Mouse (Mus musculus) urinary bladder, postnatal 10 days (tissue): Measurements from ENCODE around the gene Catsperd.
"Not testable (repeated sequence)": the region's sequence is repeated elsewhere in the genome, so short reads cannot be mapped to it uniquely, and the experiment has no call there.

Experiments
- DNase-seq: peaks from one replicate; pipeline ENCODE4 v3.0.0; 2022; ENCODE audit warnings: low spot score

Gene Catsperd

DNA sequence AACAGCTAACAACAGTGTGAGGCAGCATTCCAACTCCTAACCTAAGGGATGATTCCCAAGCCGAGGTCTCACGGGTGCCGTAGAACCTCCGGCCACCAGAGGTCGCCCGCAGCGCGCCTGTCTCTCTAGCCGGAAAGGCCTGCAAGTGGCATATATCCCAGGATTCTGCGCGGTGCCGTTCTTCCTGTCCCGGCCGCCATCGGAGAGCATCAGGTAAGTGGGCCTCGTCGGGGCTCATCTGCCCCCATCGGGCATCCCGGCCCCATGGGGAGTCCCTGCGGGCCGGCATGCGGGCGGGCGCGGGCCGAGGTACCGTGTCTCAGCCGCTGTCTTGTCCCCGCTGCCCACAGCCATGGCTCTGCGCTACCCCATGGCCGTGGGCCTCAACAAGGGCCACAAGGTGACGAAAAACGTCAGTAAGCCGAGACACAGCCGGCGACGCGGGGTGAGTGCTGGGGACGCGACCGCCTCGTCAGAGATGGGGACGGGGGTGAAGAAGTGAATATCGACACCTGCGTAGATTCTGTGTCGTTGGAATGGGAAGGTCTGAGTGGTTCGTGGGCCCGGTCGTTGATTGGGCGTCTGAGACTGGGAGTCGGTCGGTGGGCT is 14.6 kb upstream of the Catsperd start, which contains the start of gene Rpl36:
Gene Rpl36 (plus strand): TSS at position 181 of the 609 bp plus-strand sequence.
- DNase-seq, result peak; percentile 87

DNA sequence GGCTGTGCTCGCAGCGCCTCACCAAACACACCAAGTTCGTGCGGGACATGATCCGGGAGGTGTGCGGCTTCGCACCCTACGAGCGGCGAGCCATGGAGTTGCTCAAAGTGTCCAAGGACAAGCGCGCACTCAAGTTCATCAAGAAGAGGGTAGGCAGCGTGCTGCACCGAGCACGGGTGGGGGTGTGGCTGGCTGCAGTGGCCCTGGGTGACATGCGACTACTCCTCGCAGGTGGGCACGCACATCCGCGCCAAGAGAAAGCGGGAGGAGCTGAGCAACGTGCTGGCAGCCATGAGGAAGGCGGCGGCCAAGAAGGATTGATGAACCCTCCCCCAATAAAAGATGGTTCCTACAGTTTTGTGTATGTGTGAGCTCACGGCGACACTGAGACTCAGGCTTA is 14.1 kb upstream of the Catsperd start:
- not testable (repeated sequence) for DNase-seq

DNA sequence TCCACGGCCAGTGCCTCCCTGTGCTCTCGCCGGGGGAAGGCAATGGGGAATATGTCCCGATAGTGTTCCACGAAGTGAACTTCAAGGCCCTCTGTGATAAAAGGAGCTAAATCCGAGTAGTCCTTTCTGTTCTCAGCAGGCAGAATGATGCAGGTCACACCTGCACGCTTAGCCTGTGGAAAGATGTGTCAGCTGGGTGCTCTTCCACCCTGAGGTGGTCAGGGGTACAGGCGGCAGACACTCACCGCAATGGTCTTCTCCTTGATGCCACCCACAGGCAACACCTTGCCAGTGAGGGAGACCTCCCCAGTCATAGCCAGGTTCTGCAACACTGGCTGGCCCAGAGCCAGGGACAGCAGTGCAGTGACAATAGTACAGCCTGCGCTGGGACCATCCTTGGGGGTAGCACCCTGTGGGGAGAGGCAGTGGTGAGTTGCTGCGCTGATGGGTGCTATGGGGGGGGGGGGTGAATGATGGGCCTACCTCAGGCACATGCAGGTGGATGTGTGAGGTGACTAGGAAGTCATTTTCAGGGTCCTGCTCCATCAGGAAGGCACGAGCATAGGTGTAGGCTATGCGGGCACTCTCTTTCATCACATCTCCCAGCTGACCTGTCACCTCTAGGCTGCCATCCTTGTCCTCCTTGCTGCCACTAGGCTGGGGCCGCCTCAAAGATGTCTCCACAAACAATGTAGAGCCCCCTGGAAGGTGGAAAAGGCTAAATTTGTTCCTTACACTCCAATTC is 13.4 kb upstream of the Catsperd start:
- DNase-seq, result no peak

DNA sequence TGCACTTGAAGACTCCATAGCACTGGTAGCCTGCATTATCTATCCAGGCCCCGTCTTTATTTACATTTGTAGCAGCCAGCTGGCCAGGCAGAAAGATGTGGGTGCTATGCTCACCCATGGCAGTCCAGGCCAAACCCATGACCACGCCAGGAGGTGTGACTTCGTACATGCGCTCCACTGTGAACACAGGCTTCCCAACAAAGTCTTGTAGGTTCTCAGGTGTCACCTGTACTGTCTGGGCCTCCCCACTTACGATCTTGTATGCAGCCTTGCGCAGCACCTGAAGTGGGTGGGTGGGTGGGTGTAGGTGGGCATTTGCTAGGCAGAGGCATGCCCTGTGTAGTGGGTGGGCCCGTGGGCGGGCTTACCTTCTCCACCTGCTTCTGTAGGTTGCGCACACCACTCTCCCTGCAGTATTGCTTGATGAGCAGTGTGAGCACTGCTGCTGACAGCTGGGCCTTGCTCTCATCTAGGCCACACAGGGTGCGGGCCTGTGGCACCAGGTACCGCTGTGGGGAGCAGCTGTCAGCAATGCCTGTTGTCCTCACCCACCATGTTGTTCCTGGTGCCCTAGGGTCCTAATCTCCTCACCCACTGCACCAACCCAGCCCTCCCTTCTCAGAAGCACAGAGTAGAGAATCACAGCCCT is 12.7 kb upstream of the Catsperd start:
- no peak for DNase-seq

DNA sequence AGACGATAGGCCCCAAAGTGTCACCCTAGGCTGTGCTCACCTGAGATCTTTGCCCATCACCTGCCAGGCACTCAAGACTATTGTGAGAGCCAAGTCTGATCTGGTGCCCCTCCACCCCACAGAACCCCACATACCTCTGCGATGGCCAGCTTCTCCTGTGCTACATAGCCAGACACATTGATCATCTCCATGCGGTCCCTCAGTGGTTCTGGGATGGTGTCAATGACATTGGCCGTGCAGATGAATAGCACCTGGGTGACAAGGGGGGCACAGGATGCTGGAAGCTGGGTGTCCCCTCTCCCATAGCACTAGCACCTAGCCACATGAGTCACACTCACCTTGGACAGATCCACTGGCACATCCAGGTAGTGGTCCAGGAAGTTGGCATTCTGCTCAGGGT is 12.2 kb upstream of the Catsperd start:
- no peak for DNase-seq

DNA sequence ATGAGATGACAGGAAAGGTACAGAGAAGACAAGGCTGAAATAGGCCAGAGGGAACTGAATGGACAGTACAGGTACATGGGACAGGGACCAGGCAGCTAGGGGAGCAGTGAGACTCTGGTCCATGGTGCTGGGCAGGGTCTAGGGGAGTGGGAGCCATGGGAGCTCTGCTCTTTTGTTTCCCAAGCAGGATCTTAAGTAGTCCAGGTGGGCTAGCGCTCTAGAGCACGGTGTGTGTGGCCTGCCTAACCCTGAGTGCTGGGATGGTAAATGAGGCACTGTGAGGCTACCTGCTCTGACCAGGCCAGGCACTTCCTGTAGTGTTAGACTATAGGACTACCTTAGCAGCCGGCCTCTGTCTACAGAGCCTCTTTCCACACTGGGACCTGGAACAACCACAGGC is 11.2 kb upstream of the Catsperd start:
- DNase-seq, result no peak

DNA sequence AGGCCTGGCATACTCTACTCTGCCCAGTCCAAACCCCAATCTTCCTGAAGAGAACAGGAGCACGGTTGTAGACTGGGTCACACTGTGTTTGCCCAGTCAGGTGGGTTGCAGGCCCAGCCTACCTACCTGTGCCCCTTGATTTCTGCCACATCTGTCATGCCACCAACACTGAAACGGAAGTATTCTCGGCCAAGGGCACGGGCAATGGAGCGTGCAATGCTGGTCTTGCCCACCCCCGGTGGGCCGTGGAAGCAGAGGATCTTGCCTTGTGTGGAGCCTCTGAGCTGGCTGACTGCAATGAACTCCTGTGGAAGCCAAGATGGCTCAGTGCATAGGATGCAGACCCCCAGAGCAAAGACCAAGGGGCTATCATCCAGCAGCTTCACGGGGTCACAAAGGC is 10.3 kb upstream of the Catsperd start:
- DNase-seq, result no peak

DNA sequence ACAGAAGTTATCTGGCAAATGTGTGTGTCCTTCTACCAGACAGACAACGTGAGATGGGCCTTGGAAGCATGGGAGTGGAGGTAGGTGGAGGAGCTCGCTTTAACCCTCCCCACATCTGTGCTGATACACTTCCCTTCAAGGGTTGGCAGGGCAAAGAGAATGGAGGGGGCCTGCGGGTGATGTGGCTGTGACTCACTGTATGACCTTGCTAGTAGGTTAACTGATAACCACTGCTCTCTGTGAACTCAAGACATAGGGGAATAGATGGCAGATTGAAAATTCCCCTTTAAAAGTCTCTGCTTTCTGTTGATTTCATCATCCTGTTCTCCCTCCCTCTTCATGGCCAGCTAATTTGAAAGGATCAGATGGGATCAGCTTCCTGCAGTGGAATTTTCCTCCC is 2.4 kb upstream of the Catsperd start:
- DNase-seq, result no peak

DNA sequence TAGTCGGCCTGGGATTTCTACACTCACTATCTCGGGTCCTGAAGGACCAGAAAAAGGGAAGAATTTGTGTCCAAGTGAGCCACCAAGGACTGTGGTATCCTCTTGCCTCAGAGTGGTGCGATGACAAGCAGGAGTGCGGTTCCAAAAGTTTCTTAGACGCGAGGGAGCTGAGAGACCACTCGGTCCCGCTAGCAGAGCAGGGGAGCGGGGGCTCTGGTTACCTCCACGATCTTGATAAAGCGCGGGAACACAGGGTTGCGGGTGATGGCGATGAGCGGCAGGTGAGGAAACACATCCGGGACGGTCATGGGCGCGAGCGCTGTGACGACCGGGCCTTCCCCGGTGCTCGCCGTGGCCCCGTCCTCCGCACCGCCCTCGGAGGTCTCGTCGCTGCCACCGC is 1.7 kb upstream of the Catsperd start:
- no peak for DNase-seq

DNA sequence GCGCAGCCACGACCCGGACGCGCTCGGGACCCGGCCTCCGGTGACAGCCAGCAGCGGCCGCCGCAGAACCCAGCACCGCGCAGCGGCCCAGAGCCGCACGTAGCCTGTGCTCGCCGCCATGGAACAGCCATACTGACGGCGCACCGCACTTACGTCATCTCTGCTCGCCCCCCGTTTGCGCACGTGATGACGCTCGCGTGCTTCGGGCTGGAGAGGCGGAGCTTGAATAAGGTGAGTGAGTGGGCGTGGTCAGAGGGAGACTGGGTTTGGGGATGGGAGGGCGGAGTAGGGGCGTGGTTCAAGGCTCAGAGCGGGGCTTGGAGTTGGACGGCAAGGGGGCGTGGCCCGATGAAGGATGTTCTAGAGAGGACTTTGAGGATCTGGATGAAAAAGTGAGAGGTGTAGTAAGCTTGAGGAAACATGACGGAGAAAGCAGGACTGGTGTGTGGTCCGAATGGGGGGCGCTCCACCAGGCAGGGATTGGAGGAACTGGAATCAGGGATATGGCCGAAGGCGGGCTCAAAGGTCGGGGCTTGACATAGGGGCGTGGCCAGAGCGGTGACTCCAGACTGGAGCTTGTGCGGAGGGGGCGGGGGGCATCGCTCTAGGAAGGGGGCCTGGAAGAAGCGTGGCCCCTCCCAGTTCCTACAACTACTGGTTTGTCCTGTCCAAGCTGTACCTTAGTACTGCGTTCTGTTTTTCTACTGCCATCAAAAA is 1.0 kb upstream of the Catsperd start, which contains the start of gene Lonp1:
Gene Lonp1 (minus strand): TSS at position 134 of the 717 bp plus-strand sequence.
- DNase-seq, result peak; percentile 96

DNA sequence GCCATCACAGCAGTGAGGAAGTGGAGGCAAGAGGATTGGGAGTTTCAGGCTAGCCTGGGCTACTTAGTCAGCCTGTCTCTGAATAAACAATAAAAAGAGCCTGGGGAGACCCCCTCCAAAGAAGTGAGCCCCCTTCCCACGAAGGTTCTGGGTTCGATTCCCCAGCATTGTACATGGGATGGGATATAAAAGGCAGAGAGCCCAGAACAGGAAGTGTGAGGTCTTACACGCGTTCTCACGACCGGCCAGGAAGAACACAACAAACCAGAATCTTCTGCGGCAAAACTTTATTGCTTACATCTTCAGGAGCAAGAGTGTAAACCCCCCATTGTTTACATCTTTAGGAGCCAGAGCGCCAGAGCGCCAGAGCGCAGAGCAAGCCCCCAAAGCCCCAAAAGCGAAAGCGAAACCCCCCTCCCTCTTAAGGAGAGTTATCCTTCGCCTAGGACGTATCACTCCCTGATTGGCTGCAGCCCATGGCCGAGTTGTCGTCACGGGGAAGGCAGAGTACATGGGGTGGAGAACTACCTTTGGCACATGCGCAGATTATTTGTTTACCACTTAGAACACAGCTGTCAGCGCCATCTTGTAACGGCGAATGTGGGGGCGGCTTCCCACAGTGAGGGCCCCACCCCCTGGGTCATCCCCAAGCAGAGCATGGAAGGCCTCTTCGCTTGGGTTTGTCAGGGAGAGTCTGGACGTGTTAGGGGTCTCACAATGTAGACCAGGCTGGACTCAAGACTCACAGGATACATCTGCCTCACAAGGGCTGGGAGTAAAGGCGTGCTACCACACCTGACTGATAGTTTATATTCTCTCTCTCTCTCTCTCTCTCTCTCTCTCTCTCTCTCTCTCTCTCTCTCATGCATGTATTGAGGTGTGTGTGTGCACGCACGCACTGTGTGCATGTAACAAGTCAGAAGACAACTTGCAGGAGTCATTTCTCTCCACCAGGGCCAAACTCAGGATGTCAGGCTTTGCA is 2.1 kb downstream of the Catsperd start:
- not testable (repeated sequence) for DNase-seq

DNA sequence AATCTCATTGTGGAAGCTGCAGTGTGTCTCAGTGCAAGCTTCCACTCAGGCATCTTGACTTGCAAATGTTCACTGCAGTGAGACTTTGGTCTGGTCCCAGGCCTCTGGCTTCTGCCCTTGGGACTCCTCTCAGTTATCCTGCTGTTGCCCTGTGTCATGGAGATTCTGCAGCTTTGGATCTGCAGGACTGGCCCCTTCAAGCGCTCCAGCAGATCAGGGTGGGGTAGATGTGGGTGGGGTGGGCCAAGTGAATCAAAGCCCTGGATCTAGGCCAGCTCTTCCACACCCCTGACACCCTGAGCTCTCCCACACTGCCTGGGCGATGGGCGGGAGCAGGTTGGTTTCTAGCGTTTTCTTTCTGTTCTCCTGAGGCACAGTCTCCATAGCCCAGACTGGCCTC is 3.9 kb downstream of the Catsperd start:
- no peak for DNase-seq

DNA sequence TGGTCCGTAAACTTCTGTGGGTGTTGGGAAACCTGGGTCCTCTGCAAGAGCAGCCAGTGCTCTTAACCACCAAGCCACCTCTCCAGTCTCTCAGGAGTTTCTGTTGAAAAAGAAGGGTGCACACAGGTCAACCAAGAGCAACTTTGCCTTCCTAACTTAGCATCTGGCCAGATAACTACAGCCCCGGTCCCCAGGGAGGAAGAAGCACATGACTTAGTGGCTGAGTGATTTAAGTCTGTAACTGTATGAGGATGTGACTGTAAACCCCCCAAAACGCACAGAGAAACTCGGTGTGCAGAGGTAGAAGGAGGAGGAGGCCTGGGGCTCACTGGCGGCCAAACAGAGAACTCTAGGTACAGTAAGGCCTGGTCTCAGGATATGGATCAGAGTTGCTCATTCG is 6.1 kb downstream of the Catsperd start:
- DNase-seq, result no peak

DNA sequence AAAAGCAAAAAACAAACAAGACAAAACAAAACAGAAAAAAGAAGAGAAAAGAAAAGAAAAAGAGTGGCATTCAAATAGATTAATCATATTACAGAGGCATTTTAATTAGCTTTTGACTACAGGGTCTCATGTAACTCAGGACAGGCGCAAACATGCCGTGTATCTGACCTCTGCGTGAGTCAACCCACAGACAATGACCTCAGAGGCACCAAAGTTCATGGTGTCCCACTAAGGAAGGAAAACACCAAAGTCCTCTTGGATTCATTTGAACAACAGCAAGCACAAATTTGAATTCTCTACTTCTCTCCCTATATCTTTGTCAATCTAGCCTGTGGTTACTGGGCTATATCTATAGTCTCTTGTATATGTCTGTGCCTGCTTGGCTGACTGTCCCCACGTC is 15.3 kb downstream of the Catsperd start:
- DNase-seq, result no peak

DNA sequence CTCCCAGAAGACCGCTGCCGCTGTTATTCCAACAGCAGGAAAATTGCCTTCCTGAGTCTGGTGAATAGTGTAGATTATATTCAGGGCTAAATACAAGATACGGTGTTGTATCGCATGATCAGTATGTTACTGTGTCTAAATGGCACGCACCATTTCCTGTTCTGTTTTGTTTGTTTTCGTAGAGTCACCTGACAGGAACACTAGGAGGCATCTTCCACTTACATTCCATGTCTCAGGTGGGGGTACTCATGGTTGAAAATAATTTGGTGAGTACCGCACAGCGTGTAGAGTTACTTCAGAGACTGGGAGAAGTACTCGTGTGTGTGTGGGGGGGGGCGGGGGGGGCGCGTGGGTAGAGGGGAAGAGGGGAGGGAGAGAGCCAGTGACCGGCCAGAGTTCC is 19.6 kb downstream of the Catsperd start:
- DNase-seq, result no peak

DNA sequence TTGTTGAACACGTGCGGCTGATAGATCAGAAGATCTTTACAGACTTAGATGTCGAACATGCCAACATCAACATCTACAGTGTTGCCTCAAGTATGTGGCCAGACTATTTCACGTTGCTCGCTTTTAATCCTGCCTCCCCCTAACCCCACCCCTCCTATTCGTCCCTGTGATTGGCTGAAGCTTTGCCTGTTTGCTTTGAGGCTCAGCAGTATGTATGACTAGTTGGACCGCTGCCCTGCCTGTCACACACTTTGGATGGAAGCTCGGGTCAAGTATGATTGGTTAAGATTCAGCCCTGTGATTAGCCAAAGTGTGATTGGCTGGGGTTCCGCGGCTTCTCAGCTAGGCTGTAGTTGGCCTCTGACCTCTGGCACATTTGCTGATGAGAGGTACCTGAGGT is 23.9 kb downstream of the Catsperd start:
- DNase-seq, result no peak

DNA sequence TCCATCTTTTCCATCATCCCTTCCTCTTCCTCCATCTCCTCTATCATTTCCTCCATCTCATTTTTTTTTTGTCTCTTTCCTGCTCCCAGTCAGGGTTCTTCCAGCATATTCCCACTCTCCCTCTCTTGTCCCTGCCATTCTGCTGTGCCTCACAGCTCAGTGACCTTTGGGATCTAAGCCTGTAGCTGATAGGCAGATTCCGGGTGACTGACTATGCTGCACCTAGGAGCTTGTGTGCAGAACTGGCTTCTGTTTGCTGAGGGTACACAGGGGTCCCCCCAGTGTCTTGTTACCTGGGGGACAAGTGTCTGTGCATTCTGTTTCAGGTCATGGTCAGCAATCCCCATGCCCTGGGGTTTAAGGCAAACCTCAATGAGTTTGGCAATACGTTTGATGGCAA is 26.8 kb downstream of the Catsperd start:
- no peak for DNase-seq

DNA sequence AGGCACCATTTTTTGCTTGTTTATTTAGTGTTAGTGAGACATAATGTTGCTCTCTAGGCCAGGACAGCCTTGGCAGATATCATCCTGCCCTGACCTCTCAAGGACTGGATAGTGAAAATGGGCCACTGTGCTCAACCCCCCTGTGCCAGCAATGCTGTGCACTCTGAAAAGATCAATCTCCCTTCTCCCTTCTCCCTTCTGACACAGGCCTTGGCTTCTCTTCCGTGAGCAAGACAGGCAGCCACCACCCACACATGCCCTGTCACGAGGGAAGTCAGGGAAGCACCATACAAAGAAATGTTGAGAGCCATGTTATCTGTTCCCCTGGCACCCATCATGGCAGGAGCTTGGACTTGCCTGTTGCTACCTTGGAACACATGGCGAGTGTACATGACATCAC is 27.4 kb downstream of the Catsperd start:
- no peak for DNase-seq

DNA sequence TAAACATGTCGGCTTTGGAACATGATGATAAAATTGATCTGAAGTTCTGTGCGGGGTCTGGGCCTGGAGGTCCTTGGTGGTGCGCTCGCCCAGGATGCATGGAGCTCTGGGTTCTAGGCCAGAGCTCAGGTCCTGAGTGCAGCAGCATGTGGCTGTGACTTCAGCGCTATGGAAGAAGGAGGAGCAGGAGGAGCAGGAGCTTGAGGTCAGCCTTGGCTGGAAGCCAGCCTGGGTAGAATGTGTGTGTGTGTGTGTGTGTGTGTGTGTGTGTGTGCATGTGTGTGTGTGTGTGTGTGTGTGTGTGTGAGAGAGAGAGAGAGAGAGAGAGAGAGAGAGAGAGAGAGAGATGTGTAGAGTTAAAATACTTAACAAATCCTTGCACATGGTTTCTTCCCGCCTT is 28.2 kb downstream of the Catsperd start:
- no peak for DNase-seq

DNA sequence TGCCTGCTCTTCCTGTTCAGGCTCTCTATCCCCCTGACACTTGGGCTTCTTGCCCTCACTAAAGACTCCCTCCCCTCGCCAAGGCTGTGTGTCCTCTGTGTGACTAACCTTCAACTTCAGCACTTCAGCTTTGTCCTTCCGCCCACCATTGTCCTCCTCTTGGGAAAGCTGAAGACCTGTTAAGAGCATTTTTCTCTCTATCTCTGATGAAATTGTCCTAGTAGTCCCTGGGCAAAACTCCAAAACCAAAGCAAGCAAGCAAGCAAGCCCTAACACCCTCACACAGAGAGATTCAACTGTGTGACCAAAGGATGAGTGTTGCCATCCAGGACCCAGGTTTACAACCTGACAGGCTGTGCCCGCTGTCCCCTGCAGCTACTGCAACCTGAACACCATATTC is 35.7 kb downstream of the Catsperd start:
- DNase-seq, result no peak

DNA sequence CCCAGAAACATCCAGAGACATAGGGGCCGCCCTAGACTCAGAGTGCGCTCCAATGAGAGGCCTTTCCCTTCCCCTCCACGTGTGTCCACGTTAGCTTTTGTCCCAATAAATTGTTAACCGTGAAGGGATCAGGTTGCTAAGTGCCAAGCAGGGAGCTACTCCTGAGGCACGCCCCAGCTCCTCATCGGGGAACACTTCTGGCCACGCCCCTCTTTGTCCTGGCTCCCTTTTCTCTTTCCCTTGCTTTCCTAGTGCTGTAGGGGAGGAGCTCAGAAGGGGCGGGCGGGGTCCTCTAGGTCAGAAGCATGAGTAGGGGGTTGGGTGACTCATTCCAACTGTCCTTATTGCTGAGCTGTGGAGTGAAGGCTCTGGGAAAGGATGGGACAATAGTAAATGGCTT is 36.4 kb downstream of the Catsperd start:
- DNase-seq, result no peak
